Mouse (Mus musculus): Measurements from ENCODE around the gene Slc27a4.

- no peak for TF ChIP-seq POLR2A (IDR thresholded peaks at IDR 0.05; ENCODE audit: low read depth, low read length)
- no peak for TF ChIP-seq CTCF (conservative IDR thresholded peaks at IDR 0.05; ENCODE audit: insufficient read depth, insufficient read length, low read depth, low read length)
Measured at GRCm38 (mm10) chr2:29855585-29856210, 53.3 kb downstream of the Slc27a4 start.

Measured in kidney, adult 2 months (tissue).